Mouse (Mus musculus) cerebellum, adult 2 months (tissue): ENCODE data around the gene Tm4sf19.

Source experiments
- CTCF ChIP-seq: fragments of 200-500 bp; IDR thresholded peaks from 2 replicates; pipeline ENCODE4 v1.5.1; 2011; ENCODE audit warnings: low read depth, mild to moderate bottlenecking, control low read depth, low read length, moderate library complexity, borderline replicate concordance; ENCODE audit not compliant: insufficient read depth
- POLR2A ChIP-seq: fragments of 200-500 bp; IDR thresholded peaks from 2 replicates; pipeline ENCODE4 v1.6.1; 2011; ENCODE audit warnings: low read length, control low read depth, borderline replicate concordance; ENCODE audit not compliant: insufficient read depth

- no peak for TF ChIP-seq CTCF
- TF ChIP-seq POLR2A, result no peak
These were observed 34.4 kb downstream of the Tm4sf19 start for GRCm38 (mm10) chr16:32434691-32435090.
